Mouse (Mus musculus): ENCODE measurements around the gene Gm20388.

- TF ChIP-seq CHD2 (IDR thresholded peaks at IDR 0.05; ENCODE audit: low read depth, low read length): no peak
- no peak for TF ChIP-seq MAFK (IDR thresholded peaks at IDR 0.05; ENCODE audit: insufficient read depth, low read depth, low read length)
- no peak for TF ChIP-seq HCFC1 (IDR thresholded peaks at IDR 0.05; ENCODE audit: borderline replicate concordance, insufficient read depth, low read length)
Measured at GRCm38 (mm10) chr8:121809524-121810155, 1899.0 kb downstream of the Gm20388 start.
